Mouse (Mus musculus) cerebellum, adult 2 months (tissue): ENCODE data around the gene Cfap54.

ENCODE experiments used
- CTCF ChIP-seq: fragments of 200-500 bp; IDR thresholded peaks from 2 replicates; pipeline ENCODE4 v1.5.1; 2011; ENCODE audit warnings: low read depth, mild to moderate bottlenecking, control low read depth, low read length, moderate library complexity, borderline replicate concordance; ENCODE audit not compliant: insufficient read depth
- POLR2A ChIP-seq: fragments of 200-500 bp; IDR thresholded peaks from 2 replicates; pipeline ENCODE4 v1.6.1; 2011; ENCODE audit warnings: low read length, control low read depth, borderline replicate concordance; ENCODE audit not compliant: insufficient read depth

DNA sequence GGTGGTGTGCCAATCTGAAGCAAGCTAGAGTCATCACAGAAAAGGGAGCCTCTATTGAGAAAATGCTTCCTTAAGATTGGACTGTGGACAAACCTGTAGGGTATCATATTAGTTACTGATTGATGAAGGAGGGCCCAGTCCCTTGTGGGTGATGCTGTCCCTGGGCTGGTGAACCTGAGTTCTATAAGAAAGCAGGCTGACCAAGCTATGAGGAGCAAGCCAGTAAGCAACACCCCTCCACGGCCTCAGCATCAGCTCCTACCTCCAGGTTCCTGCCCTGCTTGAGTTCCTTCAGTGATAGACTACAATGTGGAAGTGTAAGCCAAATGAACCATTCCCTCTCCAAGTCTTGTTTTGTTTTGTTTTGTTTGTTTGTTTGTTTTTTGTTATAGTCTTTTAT, 162.9 kb downstream of the Cfap54 start:
- TF ChIP-seq CTCF: no peak
- TF ChIP-seq POLR2A: no peak
